ENCODE assay signal across 7 mouse cellular contexts in genomic region chr17:25808789-25809605, GRCm38 (mm10). TPM values are rescaled to one million over a fixed set of nuclear protein-coding genes. Genes with fewer than 3 reads are reported as not detected.
A peak's percentile ranks its signal among the peaks of the same experiment; 100 is the strongest.
DNase-seq lines count a peak whose midpoint lies in the region; ATAC-seq and TF ChIP-seq lines count a peak whose summit lies in the region.

TSS of gene Fbxl16 (plus strand) at chr17:25809085.

- peak within 1 kb of the TSS; percentile 95 for H3K27ac ChIP-seq in cerebellum, adult 2 months (ENCODE audit: insufficient read depth, low read length)
- H3K27ac ChIP-seq in hindbrain, embryonic 16.5 days (ENCODE audit: low read depth, low read length), result peak within 1 kb of the TSS; percentile 97
- H3K27ac ChIP-seq in left cerebral cortex, adult 2 months, result peak within 1 kb of the TSS; percentile 99

- no peaks in the 10 kb centered on the region for H3K9me3 ChIP-seq in hindbrain, embryonic 16.5 days (ENCODE audit: control insufficient read depth, low read length)

- peak; percentile 95 for TF ChIP-seq POLR2A in cerebellum, adult 2 months (IDR thresholded peaks at IDR 0.05; ENCODE audit: borderline replicate concordance, insufficient read depth, low read length)

- peaks cover 22% of the 10 kb centered on the region for H3K4me1 ChIP-seq in cerebellum, adult 2 months (ENCODE audit: control insufficient read depth, insufficient read depth, low read length)
- H3K4me1 ChIP-seq in hindbrain, embryonic 16.5 days (ENCODE audit: control insufficient read depth, insufficient read depth, low read depth, low read length), result peaks cover 39% of the 10 kb centered on the region

- H3K36me3 ChIP-seq in hindbrain, embryonic 16.5 days (ENCODE audit: control insufficient read depth, insufficient read depth, low read length), result no peaks in the 10 kb centered on the region

- H3K4me3 ChIP-seq in cerebellum, adult 2 months (replicated peaks; ENCODE audit: insufficient read depth, low read depth, low read length), result peak within 1 kb of the TSS; percentile 77
- peak within 1 kb of the TSS; percentile 81 for H3K4me3 ChIP-seq in hindbrain, embryonic 16.5 days (ENCODE audit: low read length)
- H3K4me3 ChIP-seq in left cerebral cortex, adult 2 months, result peak within 1 kb of the TSS; percentile 63

- peak; percentile 90 for ATAC-seq in hindbrain, embryonic 16.5 days

- no peaks in the 10 kb centered on the region for H3K27me3 ChIP-seq in cerebellum, adult 2 months (ENCODE audit: control insufficient read depth, insufficient read depth, low read length)
- no peaks in the 10 kb centered on the region for H3K27me3 ChIP-seq in hindbrain, embryonic 16.5 days (replicated peaks; ENCODE audit: control insufficient read depth, insufficient read depth, low read length)

- DNase-seq in ZHBTc4 (ENCODE audit: low read depth, low spot score), result peak; percentile 96
- DNase-seq in cerebellum, adult 2 months, result peak; percentile 97 to 98
- DNase-seq in frontal cortex, adult 2 months (ENCODE audit: extremely low spot score in 1 of 2, low spot score in 1 of 2), result peak; percentile 81 to 92
- peak; percentile 91 to 92 for DNase-seq in left cerebral cortex, adult 2 months (ENCODE audit: extremely low spot score in 1 of 2, low spot score in 2 of 2)
- peak; percentile 45 for DNase-seq in lung, postnatal 25 days (ENCODE audit: low spot score)
- DNase-seq in right cerebral cortex, postnatal 4 days, result peak; percentile 87

- TF ChIP-seq CTCF in cerebellum, adult 2 months (IDR thresholded peaks at IDR 0.05; ENCODE audit: borderline replicate concordance, insufficient read depth, low read depth, low read length), result peak; percentile 21; the same call in 1 of the 2 replicates
- TF ChIP-seq CTCF in left cerebral cortex, adult 2 months (IDR thresholded peaks at IDR 0.05), result peak; percentile 49

- intact Hi-C loops in left cerebral cortex, adult 2 months (cut with DNase I), result no loop called here

- peak within 1 kb of the TSS; percentile 90 for H3K9ac ChIP-seq in hindbrain, embryonic 16.5 days (ENCODE audit: low read depth, low read length)

- peak within 1 kb of the TSS; percentile 82 for H3K4me2 ChIP-seq in hindbrain, embryonic 16.5 days (ENCODE audit: low read length)

- under 1% methylated on average over 95 of the region's 100 CpGs for WGBS in cerebellum, adult 2 months
- under 1% methylated on average over 80 of the region's 100 CpGs for WGBS in hindbrain, embryonic 16.5 days

RNA-seq across cellular contexts. Expression of gene Fbxl16, which starts in this region (rescaled TPM):
- 187 and 207 TPM in 2 replicates for polyA plus RNA-seq in cerebellum, adult 2 months (2012; rRNA removed)
- 604 and 691 TPM in 2 replicates for polyA plus RNA-seq in frontal cortex, adult 2 months (2012; rRNA removed)
- 38.1 and 43.0 TPM in 2 replicates for polyA plus RNA-seq in hindbrain, embryonic 16.5 days (2015; fragmentation: Nextera tagmentation; extraction: Ambion mirVana)
- 100 to 1,000 TPM; 644 to 656 TPM for total RNA-seq in left cerebral cortex, adult 2 months (2021)

Comparison
In these comparisons a context has a peak if more than half of its experiments do, and no peak if none do; other contexts are left out.
1. Peak in every context shown above with its lines: DNase-seq, ATAC-seq, H3K4me3 ChIP-seq and H3K27ac ChIP-seq.
2. DNase-seq: peak in every context shown above with its lines; median percentile 98 in cerebellum, adult 2 months; 96 in ZHBTc4; 92 in left cerebral cortex, adult 2 months; 87 in right cerebral cortex, postnatal 4 days; 86 in frontal cortex, adult 2 months; 45 in lung, postnatal 25 days.